In genomic region chr1:168341368-168341767, GRCm38 (mm10) we compare ENCODE assay signal across 14 mouse cellular contexts.
A peak's percentile ranks its signal among the peaks of the same experiment; 100 is the strongest.
DNase-seq lines count a peak whose midpoint lies in the region; ATAC-seq and TF ChIP-seq lines count a peak whose summit lies in the region.
"Had no signal": no experiment of that assay in that cellular context is flagged by ENCODE, and none has a peak within 500 bp of the region (broad histone marks: within the 10 kb centered on the region; RNA-seq: fewer than 3 reads in every experiment).

No protein-coding gene starts in this region.

- TF ChIP-seq CTCF in olfactory bulb, adult 2 months (IDR thresholded peaks at IDR 0.05; ENCODE audit: insufficient read depth, low read depth, low read length): no peak

- intact Hi-C loops in left cerebral cortex, postnatal 4 days (cut with DNase I): no loop called here

- H3K4me2 ChIP-seq in kidney, embryonic 16.5 days (replicated peaks; ENCODE audit: low read depth, low read length): no peak overlapping the region
- H3K4me2 ChIP-seq in forebrain, embryonic 13.5 days: peak overlapping the region; percentile 38
- H3K4me2 ChIP-seq in limb, embryonic 13.5 days (replicated peaks): peak overlapping the region; percentile 34; the same call in 1 of the 2 replicates
- no peak overlapping the region for H3K4me2 ChIP-seq in heart, embryonic 12.5 days

- DNase-seq in kidney, postnatal 36 days: no peak
- no peak for DNase-seq in left cerebral cortex, postnatal 4 days
- no peak for DNase-seq in kidney, postnatal 4 days
- DNase-seq: cerebellum, postnatal 25 days; heart, adult 11 months; heart, postnatal 36 days; kidney, adult 9 months had no signal

- no peak overlapping the region for H3K4me3 ChIP-seq in kidney, embryonic 16.5 days (ENCODE audit: low read length)
- H3K4me3 ChIP-seq in forebrain, embryonic 13.5 days: no peak overlapping the region
- H3K4me3 ChIP-seq in limb, embryonic 13.5 days: no peak overlapping the region
- H3K4me3 ChIP-seq in olfactory bulb, adult 2 months (ENCODE audit: insufficient read depth, low read depth, low read length): no peak overlapping the region
- H3K4me3 ChIP-seq in heart, embryonic 12.5 days: no peak overlapping the region
- H3K4me3 ChIP-seq: myocyte had no signal

- H3K36me3 ChIP-seq in kidney, embryonic 16.5 days (ENCODE audit: insufficient read depth, low read length): no peaks in the 10 kb centered on the region; the same call in 1 of the 2 replicates
- no peaks in the 10 kb centered on the region for H3K36me3 ChIP-seq in forebrain, embryonic 13.5 days (ENCODE audit: poor library complexity, severe bottlenecking)
- H3K36me3 ChIP-seq in limb, embryonic 13.5 days: no peaks in the 10 kb centered on the region
- H3K36me3 ChIP-seq in heart, embryonic 12.5 days: no peaks in the 10 kb centered on the region
- H3K36me3 ChIP-seq: G1E had no signal

- peak overlapping the region; percentile 29 for H3K27ac ChIP-seq in kidney, embryonic 16.5 days (ENCODE audit: low read length)
- peak overlapping the region; percentile 89 for H3K27ac ChIP-seq in forebrain, embryonic 13.5 days
- no peak overlapping the region for H3K27ac ChIP-seq in limb, embryonic 13.5 days
- peak overlapping the region; percentile 57; the same call in 1 of the 2 replicates for H3K27ac ChIP-seq in olfactory bulb, adult 2 months (ENCODE audit: insufficient read depth, low read depth, low read length)
- no peak overlapping the region for H3K27ac ChIP-seq in heart, embryonic 12.5 days (ENCODE audit: poor library complexity, severe bottlenecking)

- peaks cover 53% of the 10 kb centered on the region for H3K4me1 ChIP-seq in kidney, embryonic 16.5 days (ENCODE audit: insufficient read depth, low read length)
- peaks cover 62% of the 10 kb centered on the region for H3K4me1 ChIP-seq in forebrain, embryonic 13.5 days
- H3K4me1 ChIP-seq in limb, embryonic 13.5 days: peaks cover 48% of the 10 kb centered on the region
- peaks cover 36% of the 10 kb centered on the region for H3K4me1 ChIP-seq in olfactory bulb, adult 2 months (ENCODE audit: control insufficient read depth, insufficient read depth, low read length)
- H3K4me1 ChIP-seq in heart, embryonic 12.5 days (replicated peaks): peaks cover 46% of the 10 kb centered on the region

- no peak for TF ChIP-seq POLR2A in olfactory bulb, adult 2 months (IDR thresholded peaks at IDR 0.05; ENCODE audit: insufficient read depth, low read depth, low read length)

- 0 out of 2 replicates have a peak, but pooled peaks have one; percentile 39 for ATAC-seq in kidney, embryonic 16.5 days (ENCODE audit: low FRiP score, low TSS enrichment)
- peak; percentile 41 for ATAC-seq in forebrain, embryonic 13.5 days
- no peak for ATAC-seq in limb, embryonic 13.5 days (ENCODE audit: low FRiP score, low read depth)
- no peak for ATAC-seq in heart, embryonic 12.5 days (ENCODE audit: insufficient number of reproducible peaks, low FRiP score)

- WGBS in kidney, embryonic 16.5 days: 65% methylated on average over 6 of the region's 6 CpGs
- WGBS in forebrain, embryonic 13.5 days: 60% methylated on average over 6 of the region's 6 CpGs
- WGBS in limb, embryonic 13.5 days: 81% methylated on average over 6 of the region's 6 CpGs
- 38% methylated on average over 6 of the region's 6 CpGs for WGBS in olfactory bulb, adult 2 months
- 82% methylated on average over 6 of the region's 6 CpGs for WGBS in heart, embryonic 12.5 days

- no peaks in the 10 kb centered on the region for H3K9me3 ChIP-seq in kidney, embryonic 16.5 days (ENCODE audit: low read length)
- H3K9me3 ChIP-seq in forebrain, embryonic 13.5 days (replicated peaks): no peaks in the 10 kb centered on the region
- no peaks in the 10 kb centered on the region for H3K9me3 ChIP-seq in limb, embryonic 13.5 days
- H3K9me3 ChIP-seq in heart, embryonic 12.5 days (replicated peaks): no peaks in the 10 kb centered on the region

- H3K27me3 ChIP-seq in kidney, embryonic 16.5 days (ENCODE audit: insufficient read depth, low read length): no peaks in the 10 kb centered on the region
- no peaks in the 10 kb centered on the region for H3K27me3 ChIP-seq in forebrain, embryonic 13.5 days
- H3K27me3 ChIP-seq in limb, embryonic 13.5 days: 0 out of 2 replicates have a peak, but pooled peaks cover 5% of the 10 kb centered on the region
- H3K27me3 ChIP-seq in heart, embryonic 12.5 days (replicated peaks): no peaks in the 10 kb centered on the region

- H3K9ac ChIP-seq in kidney, embryonic 16.5 days (replicated peaks; ENCODE audit: low read length): no peak overlapping the region
- peak overlapping the region; percentile 38; the same call in 1 of the 2 replicates for H3K9ac ChIP-seq in forebrain, embryonic 13.5 days
- H3K9ac ChIP-seq in limb, embryonic 13.5 days: no peak overlapping the region; the same call in 1 of the 2 replicates
- H3K9ac ChIP-seq in heart, embryonic 12.5 days: no peak overlapping the region

Comparison
In these comparisons a context has a peak if more than half of its experiments do, and no peak if none do; other contexts are left out.
1. ATAC-seq: peak in kidney, embryonic 16.5 days (single experiment) and forebrain, embryonic 13.5 days (single experiment); none in limb, embryonic 13.5 days (single experiment) and heart, embryonic 12.5 days (single experiment).
2. H3K27ac ChIP-seq: peak in kidney, embryonic 16.5 days (single experiment), forebrain, embryonic 13.5 days (single experiment) and olfactory bulb, adult 2 months (single experiment); none in limb, embryonic 13.5 days (single experiment) and heart, embryonic 12.5 days (single experiment).
3. H3K4me2 ChIP-seq: peak in forebrain, embryonic 13.5 days (single experiment) and limb, embryonic 13.5 days (single experiment); none in kidney, embryonic 16.5 days (single experiment) and heart, embryonic 12.5 days (single experiment).